Mouse (Mus musculus): ENCODE data around the gene Chadl. TPM values are rescaled to one million over a fixed set of nuclear protein-coding genes. Genes with fewer than 3 reads are reported as not detected.
A peak's percentile ranks its signal among the peaks of the same experiment; 100 is the strongest.
"Not testable (repeated sequence)": the region's sequence is repeated elsewhere in the genome, so short reads cannot be mapped to it uniquely, and the experiment has no call there.

The Chadl gene
- polyA plus RNA-seq (2014; fragmentation: Nextera tagmentation; extraction: Ambion mirVana) = 2.6 and 3.0 TPM in 2 replicates

DNA sequence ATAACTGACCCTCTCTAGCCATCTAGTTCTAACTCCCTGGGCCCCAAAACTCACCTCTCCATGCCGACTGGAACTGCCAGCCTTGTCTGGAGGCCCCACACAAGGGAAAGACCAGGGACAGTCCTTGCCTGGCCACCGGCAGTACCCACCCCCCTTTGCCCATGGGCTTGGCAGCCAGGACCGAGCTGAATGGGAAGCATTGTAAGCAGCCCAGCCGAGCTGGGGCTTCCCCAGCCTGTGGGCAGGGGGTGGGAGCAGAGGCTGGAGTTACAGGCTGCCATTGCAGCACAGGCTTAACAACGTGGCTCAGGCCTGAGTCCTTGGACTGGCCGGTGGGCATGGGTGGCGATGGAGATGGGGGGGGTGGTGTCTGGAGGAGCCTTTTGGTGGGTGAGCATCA, at the start of gene Chadl:
Gene Chadl (minus strand): TSS at position 113 of the 400 bp plus-strand sequence.
- Histone ChIP-seq H3K4me3 (ENCODE audit: low read depth, low read length) (no peak within 1 kb of the TSS), H3K27me3 (ENCODE audit: control insufficient read depth, insufficient read depth, low read length) (peaks cover 29% of the 10 kb centered on the region), H3K4me1 (ENCODE audit: control insufficient read depth, insufficient read depth, low read length) (peaks cover 3% of the 10 kb centered on the region), H3K4me2 (ENCODE audit: low read depth, low read length) (no peak within 1 kb of the TSS), H3K36me3 (replicated peaks; ENCODE audit: control insufficient read depth, insufficient read depth, low read depth, low read length) (no peaks in the 10 kb centered on the region; the same call in 1 of the 2 replicates), H3K9me3 (replicated peaks; ENCODE audit: control insufficient read depth, low read length) (no peaks in the 10 kb centered on the region), H3K9ac (replicated peaks; ENCODE audit: low read length) (no peak within 1 kb of the TSS), H3K27ac (replicated peaks; ENCODE audit: low read depth, low read length) (no peak within 1 kb of the TSS)
- no peak for DNase-seq (ENCODE audit: low spot score)
- no peak for ATAC-seq (replicated peaks; ENCODE audit: insufficient number of reproducible peaks, low FRiP score, low TSS enrichment, low read depth)
- 45% methylated on average over 7 of the region's 7 CpGs for WGBS

DNA sequence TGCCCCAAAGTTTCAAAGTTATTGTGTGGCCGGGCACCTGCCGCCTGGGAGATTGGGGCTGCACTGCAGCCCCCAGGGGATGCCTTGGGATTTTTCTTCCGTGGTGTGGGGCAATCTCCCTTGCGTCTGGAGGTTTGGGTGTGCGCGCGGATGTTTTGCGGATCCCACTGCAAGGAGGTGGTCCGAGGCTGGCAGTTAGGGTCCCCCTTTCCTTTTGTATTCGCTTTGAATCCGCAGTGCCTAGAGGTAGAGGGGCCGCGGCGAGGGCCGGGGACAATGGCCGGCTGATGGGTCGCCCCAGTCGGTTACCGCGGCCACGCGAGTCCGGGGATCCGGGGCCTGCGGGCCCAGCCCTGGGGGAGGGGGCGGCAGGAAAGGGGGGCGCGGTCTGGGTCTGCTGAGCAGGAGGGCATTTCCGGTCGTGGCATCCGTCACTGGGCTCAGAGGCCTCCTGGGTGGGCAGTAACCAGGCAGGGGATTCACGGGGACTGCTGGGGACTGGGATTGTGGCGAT, 48.6 kb upstream of the Chadl start:
- H3K4me2 ChIP-seq (ENCODE audit: low read depth, low read length) = peak overlapping the region; percentile 83
- H3K27ac ChIP-seq (replicated peaks; ENCODE audit: low read depth, low read length) = peak overlapping the region; percentile 83
- peaks cover 5% of the 10 kb centered on the region; the same call in 1 of the 2 replicates for H3K4me1 ChIP-seq (ENCODE audit: control insufficient read depth, insufficient read depth, low read length)
- H3K9ac ChIP-seq (replicated peaks; ENCODE audit: low read length) = peak overlapping the region; percentile 98
- under 1% methylated on average over 33 of the region's 33 CpGs for WGBS
- H3K9me3 ChIP-seq (replicated peaks; ENCODE audit: control insufficient read depth, low read length) = no peaks in the 10 kb centered on the region
- no peaks in the 10 kb centered on the region for H3K36me3 ChIP-seq (replicated peaks; ENCODE audit: control insufficient read depth, insufficient read depth, low read depth, low read length)
- DNase-seq (ENCODE audit: low spot score) (peak; percentile 78), ATAC-seq (replicated peaks; ENCODE audit: insufficient number of reproducible peaks, low FRiP score, low TSS enrichment, low read depth) (peak; percentile 80)
- H3K4me3 ChIP-seq (ENCODE audit: low read depth, low read length) = peak overlapping the region; percentile 94
- no peaks in the 10 kb centered on the region for H3K27me3 ChIP-seq (ENCODE audit: control insufficient read depth, insufficient read depth, low read length)

DNA sequence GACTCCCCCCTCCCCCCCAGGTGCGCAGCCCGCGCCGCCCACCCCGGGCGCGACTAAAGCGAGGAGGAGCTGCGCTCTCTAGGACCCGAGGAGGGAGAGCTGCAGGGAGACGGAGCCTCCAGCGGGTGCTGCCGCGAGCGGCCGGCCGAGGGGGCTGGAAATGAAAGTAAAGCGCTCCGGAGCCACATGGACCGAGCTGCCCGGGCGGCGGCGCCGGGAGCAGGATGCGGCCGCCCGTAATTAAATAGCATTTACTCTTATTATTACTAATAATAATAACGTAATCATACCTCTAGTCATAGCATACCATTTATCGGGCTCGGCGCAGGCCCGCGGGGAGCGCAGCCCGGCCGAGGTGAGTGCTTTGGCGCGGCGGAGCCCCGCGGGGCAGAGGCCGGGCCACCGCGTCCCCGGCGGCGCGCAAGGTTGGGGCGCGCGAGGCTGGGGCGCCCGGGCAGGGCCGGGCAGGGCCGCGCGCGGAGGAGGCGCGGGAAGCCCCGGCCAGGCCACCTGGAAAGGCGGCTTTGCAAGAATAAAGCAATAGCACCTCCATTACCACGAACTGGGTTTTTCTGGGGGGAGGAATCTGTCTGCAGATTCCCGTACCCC, 48.0 kb upstream of the Chadl start, which contains the start of the genes Zc3h7b and Rangap1:
Gene Zc3h7b (plus strand): TSS at position 66 of the 609 bp plus-strand sequence.
Gene Rangap1 (minus strand): TSS at position 539 of the 609 bp plus-strand sequence.
- H3K4me3 ChIP-seq (ENCODE audit: low read depth, low read length) = peak within 1 kb of the TSS; percentile 94
- peak; percentile 87 for DNase-seq (ENCODE audit: low spot score)

DNA sequence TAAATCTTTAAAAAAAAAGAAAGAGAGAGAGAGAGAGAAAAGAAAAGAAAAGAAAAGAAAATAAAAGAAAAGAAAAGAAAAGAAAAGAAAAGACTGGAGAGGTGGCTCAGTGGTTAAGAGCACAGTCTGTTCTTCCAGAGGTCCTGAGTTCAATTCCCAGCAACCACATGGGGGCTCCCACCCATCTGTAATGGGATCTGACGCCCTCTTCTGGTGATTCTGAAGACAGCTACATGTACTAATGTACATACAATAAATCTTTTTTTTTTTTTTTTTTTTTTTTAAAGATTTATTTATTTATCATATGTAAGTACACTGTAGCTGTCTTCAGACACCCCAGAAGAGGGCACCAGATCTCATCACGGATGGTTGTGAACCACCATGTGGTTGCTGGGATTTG, 45.3 kb upstream of the Chadl start:
- 5% methylated on average over 1 of the region's 2 CpGs for WGBS
- not testable (repeated sequence) for ATAC-seq (replicated peaks; ENCODE audit: insufficient number of reproducible peaks, low FRiP score, low TSS enrichment, low read depth); DNase-seq (ENCODE audit: low spot score)

More for the DNA sequence above, 48.0 kb upstream of the Chadl start, which contains the start of the genes Zc3h7b and Rangap1:
- Histone ChIP-seq H3K4me2 (ENCODE audit: low read depth, low read length) (peak within 1 kb of the TSS; percentile 83), H3K9ac (replicated peaks; ENCODE audit: low read length) (peak within 1 kb of the TSS; percentile 98), H3K27ac (replicated peaks; ENCODE audit: low read depth, low read length) (peak within 1 kb of the TSS; percentile 83), H3K27me3 (ENCODE audit: control insufficient read depth, insufficient read depth, low read length) (no peaks in the 10 kb centered on the region), H3K4me1 (ENCODE audit: control insufficient read depth, insufficient read depth, low read length) (peaks cover 5% of the 10 kb centered on the region; the same call in 1 of the 2 replicates), H3K9me3 (replicated peaks; ENCODE audit: control insufficient read depth, low read length) (no peaks in the 10 kb centered on the region), H3K36me3 (replicated peaks; ENCODE audit: control insufficient read depth, insufficient read depth, low read depth, low read length) (no peaks in the 10 kb centered on the region)
- under 1% methylated on average over 56 of the region's 65 CpGs for WGBS
- ATAC-seq (replicated peaks; ENCODE audit: insufficient number of reproducible peaks, low FRiP score, low TSS enrichment, low read depth) = peak; percentile 79

GRCm38 (mm10) chr15:81739924-81740323, 42.8 kb upstream of the Chadl start:
- DNase-seq (ENCODE audit: low spot score) (peak; percentile 40), ATAC-seq (replicated peaks; ENCODE audit: insufficient number of reproducible peaks, low FRiP score, low TSS enrichment, low read depth) (no peak)
- H3K27ac ChIP-seq (replicated peaks; ENCODE audit: low read depth, low read length) = no peak overlapping the region
- H3K4me1 ChIP-seq (ENCODE audit: control insufficient read depth, insufficient read depth, low read length) = no peaks in the 10 kb centered on the region
- H3K9ac ChIP-seq (replicated peaks; ENCODE audit: low read length) = no peak overlapping the region
- no peaks in the 10 kb centered on the region for H3K9me3 ChIP-seq (replicated peaks; ENCODE audit: control insufficient read depth, low read length)
- no peak overlapping the region for H3K4me2 ChIP-seq (ENCODE audit: low read depth, low read length)
- no peak overlapping the region for H3K4me3 ChIP-seq (ENCODE audit: low read depth, low read length)
- 15% methylated on average over 2 of the region's 2 CpGs for WGBS
- H3K27me3 ChIP-seq (ENCODE audit: control insufficient read depth, insufficient read depth, low read length) = no peaks in the 10 kb centered on the region
- no peaks in the 10 kb centered on the region for H3K36me3 ChIP-seq (replicated peaks; ENCODE audit: control insufficient read depth, insufficient read depth, low read depth, low read length)

More for the DNA sequence above, 45.3 kb upstream of the Chadl start:
- not testable (repeated sequence) for H3K27me3 ChIP-seq (ENCODE audit: control insufficient read depth, insufficient read depth, low read length); H3K4me3 ChIP-seq (ENCODE audit: low read depth, low read length); H3K4me1 ChIP-seq (ENCODE audit: control insufficient read depth, insufficient read depth, low read length); H3K36me3 ChIP-seq (replicated peaks; ENCODE audit: control insufficient read depth, insufficient read depth, low read depth, low read length); H3K4me2 ChIP-seq (ENCODE audit: low read depth, low read length); H3K9ac ChIP-seq (replicated peaks; ENCODE audit: low read length); H3K27ac ChIP-seq (replicated peaks; ENCODE audit: low read depth, low read length); H3K9me3 ChIP-seq (replicated peaks; ENCODE audit: control insufficient read depth, low read length)

- 77% methylated on average over 3 of the region's 3 CpGs for WGBS
- no peak overlapping the region for H3K4me2 ChIP-seq (ENCODE audit: low read depth, low read length)
- H3K27ac ChIP-seq (replicated peaks; ENCODE audit: low read depth, low read length) = no peak overlapping the region
- H3K9me3 ChIP-seq (replicated peaks; ENCODE audit: control insufficient read depth, low read length) = no peaks in the 10 kb centered on the region
- DNase-seq (ENCODE audit: low spot score) (no peak), ATAC-seq (replicated peaks; ENCODE audit: insufficient number of reproducible peaks, low FRiP score, low TSS enrichment, low read depth) (no peak)
- no peaks in the 10 kb centered on the region for H3K27me3 ChIP-seq (ENCODE audit: control insufficient read depth, insufficient read depth, low read length)
- no peaks in the 10 kb centered on the region for H3K36me3 ChIP-seq (replicated peaks; ENCODE audit: control insufficient read depth, insufficient read depth, low read depth, low read length)
- H3K9ac ChIP-seq (replicated peaks; ENCODE audit: low read length) = no peak overlapping the region
- no peak overlapping the region for H3K4me3 ChIP-seq (ENCODE audit: low read depth, low read length)
- no peaks in the 10 kb centered on the region for H3K4me1 ChIP-seq (ENCODE audit: control insufficient read depth, insufficient read depth, low read length)
Observed at GRCm38 (mm10) chr15:81739296-81739695, 42.2 kb upstream of the Chadl start.

GRCm38 (mm10) chr15:81735075-81735474, 38.0 kb upstream of the Chadl start:
- Histone ChIP-seq H3K9me3 (replicated peaks; ENCODE audit: control insufficient read depth, low read length) (no peaks in the 10 kb centered on the region), H3K36me3 (replicated peaks; ENCODE audit: control insufficient read depth, insufficient read depth, low read depth, low read length) (no peaks in the 10 kb centered on the region), H3K27me3 (ENCODE audit: control insufficient read depth, insufficient read depth, low read length) (no peaks in the 10 kb centered on the region), H3K4me1 (ENCODE audit: control insufficient read depth, insufficient read depth, low read length) (no peaks in the 10 kb centered on the region), H3K27ac (replicated peaks; ENCODE audit: low read depth, low read length) (no peak overlapping the region), H3K4me2 (ENCODE audit: low read depth, low read length) (no peak overlapping the region), H3K4me3 (ENCODE audit: low read depth, low read length) (no peak overlapping the region), H3K9ac (replicated peaks; ENCODE audit: low read length) (no peak overlapping the region)
- WGBS = 61% methylated on average over 3 of the region's 3 CpGs
- ATAC-seq (replicated peaks; ENCODE audit: insufficient number of reproducible peaks, low FRiP score, low TSS enrichment, low read depth) (no peak), DNase-seq (ENCODE audit: low spot score) (no peak)
